Mouse (Mus musculus) small intestine, adult 2 months (tissue): ENCODE results near the gene Cdh20. TPM values are rescaled to one million over a fixed set of nuclear protein-coding genes. Genes with fewer than 3 reads are reported as not detected.
A peak's percentile ranks its signal among the peaks of the same experiment; 100 is the strongest.

ENCODE experiments used
- H3K27ac ChIP-seq: fragments of 200-500 bp; 2 replicates; pipeline ENCODE4 v1.5.1; 2012; ENCODE audit warnings: low read depth, low read length, control low read depth, inconsistent platforms; ENCODE audit not compliant: insufficient read depth
- H3K27me3 ChIP-seq: fragments of 200-500 bp; 2 replicates; pipeline ENCODE4 v1.6.1; 2012; ENCODE audit warnings: mild to moderate bottlenecking, moderate library complexity, low read length, inconsistent platforms; ENCODE audit not compliant: control insufficient read depth, insufficient read depth
- H3K36me3 ChIP-seq: fragments of 200-500 bp; 2 replicates; pipeline ENCODE4 v1.6.1; 2012; ENCODE audit warnings: mild to moderate bottlenecking, low read length, control low read depth, inconsistent platforms; ENCODE audit not compliant: control insufficient read depth, insufficient read depth
- H3K4me1 ChIP-seq: fragments of 200-500 bp; 2 replicates; pipeline ENCODE4 v1.6.1; 2012; ENCODE audit warnings: low read length, inconsistent platforms, mixed read lengths; ENCODE audit not compliant: control insufficient read depth, insufficient read depth, insufficient read length
- H3K4me3 ChIP-seq: fragments of 200-500 bp; 2 replicates; pipeline ENCODE4 v1.5.1; 2012; ENCODE audit warnings: low read depth, mild to moderate bottlenecking, control low read depth, inconsistent platforms, low read length, moderate library complexity
- CTCF ChIP-seq: fragments of 200-500 bp; IDR thresholded peaks from 2 replicates; pipeline ENCODE4 v1.5.1; 2012; ENCODE audit warnings: low read depth, mild to moderate bottlenecking, control low read depth, inconsistent platforms, low read length, moderate library complexity, mixed read lengths; ENCODE audit not compliant: insufficient replicate concordance, insufficient read length; ENCODE audit errors: extremely low read depth
- POLR2A ChIP-seq: fragments of 200-500 bp; IDR thresholded peaks from 2 replicates; pipeline ENCODE4 v1.6.1; 2012; ENCODE audit warnings: low read depth, mild to moderate bottlenecking, control low read depth, inconsistent platforms, low read length, moderate library complexity
- WGBS: fragments of 180-500 bp; shearing (Covaris S2); methylation state at CpG from one replicate; pipeline ENCODE4 v1.1.7; 2018; 5-methylcytosine and 5-hydroxymethylcytosine counted together
- polyA plus RNA-seq: library from polyadenylated mRNA; depleted of rRNA; stranded (reverse); fragments of >200 nt; gene quantifications from 2 replicates; pipeline ENCODE4 v1.2.3, GENCODE M21; 2012

Gene Cdh20
- polyA plus RNA-seq, 1 experiment = 0.32 TPM

DNA sequence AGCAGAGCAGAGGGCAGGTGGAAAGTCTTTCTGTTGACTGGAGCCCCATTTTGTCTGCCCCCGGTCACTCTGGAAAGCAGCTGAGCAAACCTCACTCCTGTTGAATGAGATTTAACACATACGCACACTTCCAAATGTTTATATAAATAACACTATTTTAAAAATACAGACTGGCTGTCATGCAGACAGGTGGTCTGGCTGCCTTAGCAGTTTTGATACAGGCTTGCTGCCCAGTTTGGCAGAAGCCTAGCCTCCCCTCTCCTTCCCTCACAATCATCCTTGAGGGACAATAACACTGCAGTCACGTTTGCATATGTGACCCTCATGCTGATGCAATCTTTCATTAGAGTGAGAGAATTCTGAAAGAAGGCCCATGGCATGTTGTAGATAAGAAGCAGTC is 144.1 kb downstream of the Cdh20 start:
- TF ChIP-seq CTCF (no peak), POLR2A (no peak)
- WGBS = 50% methylated on average over 3 of the region's 3 CpGs

GRCm38 (mm10) chr1:104916507-104916906 is 148.2 kb downstream of the Cdh20 start:
- 84% methylated on average over 2 of the region's 2 CpGs for WGBS
- H3K4me3 ChIP-seq = no peak overlapping the region
- H3K27ac ChIP-seq = no peak overlapping the region
- H3K36me3 ChIP-seq = no peaks in the 10 kb centered on the region
- H3K27me3 ChIP-seq = no peaks in the 10 kb centered on the region
- H3K4me1 ChIP-seq = no peaks in the 10 kb centered on the region
- TF ChIP-seq CTCF = no peak
- TF ChIP-seq POLR2A = no peak

More for the DNA sequence above, 144.1 kb downstream of the Cdh20 start:
- Histone ChIP-seq H3K27ac (no peak overlapping the region), H3K27me3 (no peaks in the 10 kb centered on the region), H3K4me3 (no peak overlapping the region), H3K4me1 (no peaks in the 10 kb centered on the region), H3K36me3 (no peaks in the 10 kb centered on the region)

DNA sequence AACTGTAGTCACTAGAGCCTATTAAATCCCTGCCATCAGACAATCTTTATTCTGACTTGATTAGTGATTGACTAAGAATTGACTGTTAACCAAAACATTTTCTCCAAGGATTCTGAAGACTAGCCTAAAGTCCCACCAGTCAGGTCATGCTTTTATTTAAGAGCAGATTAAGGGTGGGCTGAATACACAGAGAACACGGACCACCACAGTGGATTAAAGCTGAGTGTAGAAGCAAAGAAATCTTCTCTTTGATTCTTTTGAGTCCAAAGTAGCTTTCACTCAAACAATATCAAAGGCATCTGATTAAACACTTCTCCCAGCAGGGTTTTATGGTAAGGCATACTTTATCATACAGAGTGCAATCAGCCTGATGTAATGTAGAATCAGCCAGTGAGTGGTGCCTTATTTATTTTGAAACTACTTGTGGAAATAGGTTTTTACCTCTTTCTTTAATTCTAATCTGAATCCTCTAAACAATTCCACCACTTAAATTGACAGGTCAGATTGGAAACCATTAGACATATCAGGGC is 149.0 kb downstream of the Cdh20 start:
- Histone ChIP-seq H3K27me3 (no peaks in the 10 kb centered on the region), H3K4me1 (no peaks in the 10 kb centered on the region), H3K4me3 (no peak overlapping the region), H3K27ac (no peak overlapping the region), H3K36me3 (no peaks in the 10 kb centered on the region)
- WGBS = 49% methylated on average over 1 of the region's 1 CpGs
- TF ChIP-seq POLR2A (no peak), CTCF (no peak)

GRCm38 (mm10) chr1:104933051-104933450 is 164.7 kb downstream of the Cdh20 start:
- 26% methylated on average over 7 of the region's 7 CpGs for WGBS
- Histone ChIP-seq H3K36me3 (no peaks in the 10 kb centered on the region), H3K27ac (no peak overlapping the region), H3K27me3 (no peaks in the 10 kb centered on the region), H3K4me3 (no peak overlapping the region), H3K4me1 (no peaks in the 10 kb centered on the region)
- TF ChIP-seq POLR2A = no peak
- no peak for TF ChIP-seq CTCF

- no peaks in the 10 kb centered on the region for H3K36me3 ChIP-seq
- no peaks in the 10 kb centered on the region for H3K27me3 ChIP-seq
- no peak overlapping the region for H3K4me3 ChIP-seq
- TF ChIP-seq CTCF (no peak), POLR2A (no peak)
- 87% methylated on average over 4 of the region's 4 CpGs for WGBS
- no peaks in the 10 kb centered on the region for H3K4me1 ChIP-seq
- H3K27ac ChIP-seq = no peak overlapping the region
Observed at GRCm38 (mm10) chr1:104936966-104937365, 168.6 kb downstream of the Cdh20 start.

GRCm38 (mm10) chr1:104939156-104939555 is 170.8 kb downstream of the Cdh20 start:
- H3K36me3 ChIP-seq = no peaks in the 10 kb centered on the region
- H3K27me3 ChIP-seq = no peaks in the 10 kb centered on the region
- H3K4me1 ChIP-seq = no peaks in the 10 kb centered on the region
- H3K27ac ChIP-seq = no peak overlapping the region
- H3K4me3 ChIP-seq = no peak overlapping the region
- TF ChIP-seq CTCF = no peak
- no peak for TF ChIP-seq POLR2A

GRCm38 (mm10) chr1:104944470-104945109 is 176.3 kb downstream of the Cdh20 start:
- Histone ChIP-seq H3K4me3 (no peak overlapping the region), H3K36me3 (no peaks in the 10 kb centered on the region), H3K27ac (no peak overlapping the region), H3K4me1 (no peaks in the 10 kb centered on the region), H3K27me3 (no peaks in the 10 kb centered on the region)
- TF ChIP-seq CTCF (peak; percentile 15; the same call in 1 of the 2 replicates), POLR2A (no peak)
- WGBS = 20% methylated on average over 2 of the region's 2 CpGs
